Mouse (Mus musculus) left cerebral cortex, adult 9 months (tissue): ENCODE results near the gene Rnf157.
"Not testable (repeated sequence)": the region's sequence is repeated elsewhere in the genome, so short reads cannot be mapped to it uniquely, and the experiment has no call there.

Experiments used
- DNase-seq, 2 experiments: peaks; one replicate each; pipeline ENCODE4 v3.0.0; 2022; ENCODE audit warnings: low spot score in 2 of 2

Rnf157 gene

GRCm38 (mm10) chr11:116384171-116384570 is 28.7 kb downstream of the Rnf157 start:
- no peak for DNase-seq

GRCm38 (mm10) chr11:116383070-116383469 is 29.8 kb downstream of the Rnf157 start:
- not testable (repeated sequence) for DNase-seq

- DNase-seq: no peak
Observed at GRCm38 (mm10) chr11:116380767-116381166, 32.1 kb downstream of the Rnf157 start.

- DNase-seq: no peak
Observed at GRCm38 (mm10) chr11:116379530-116379929, 33.3 kb downstream of the Rnf157 start.

- DNase-seq: no peak
Observed at GRCm38 (mm10) chr11:116376945-116377661, 35.7 kb downstream of the Rnf157 start.

GRCm38 (mm10) chr11:116371894-116372450 is 40.9 kb downstream of the Rnf157 start:
- DNase-seq: no peak

- DNase-seq: no peak
Observed at GRCm38 (mm10) chr11:116369633-116370032, 43.2 kb downstream of the Rnf157 start.

- no peak for DNase-seq
Observed at GRCm38 (mm10) chr11:116369051-116369450, 43.8 kb downstream of the Rnf157 start.

- peak in 1 of 2 experiments; percentile 77 for DNase-seq
Observed at GRCm38 (mm10) chr11:116368116-116368515, 44.7 kb downstream of the Rnf157 start.

GRCm38 (mm10) chr11:116366647-116367046 is 46.2 kb downstream of the Rnf157 start:
- no peak for DNase-seq

GRCm38 (mm10) chr11:116366124-116366523 is 46.7 kb downstream of the Rnf157 start:
- no peak for DNase-seq

- DNase-seq: no peak
Observed at GRCm38 (mm10) chr11:116365432-116365831, 47.4 kb downstream of the Rnf157 start.

GRCm38 (mm10) chr11:116362015-116362414 is 50.8 kb downstream of the Rnf157 start:
- no peak for DNase-seq

GRCm38 (mm10) chr11:116360915-116361314 is 51.9 kb downstream of the Rnf157 start:
- not testable (repeated sequence) for DNase-seq

- no peak for DNase-seq
Observed at GRCm38 (mm10) chr11:116359652-116360051, 53.2 kb downstream of the Rnf157 start.

- no peak for DNase-seq
Observed at GRCm38 (mm10) chr11:116358926-116359637, 53.8 kb downstream of the Rnf157 start.

GRCm38 (mm10) chr11:116354521-116354920 is 58.3 kb downstream of the Rnf157 start:
- DNase-seq: no peak

- DNase-seq: no peak
Observed at GRCm38 (mm10) chr11:116353535-116353934, 59.3 kb downstream of the Rnf157 start.

- DNase-seq: no peak
Observed at GRCm38 (mm10) chr11:116351294-116351693, 61.5 kb downstream of the Rnf157 start.

GRCm38 (mm10) chr11:116347955-116348354 is 64.9 kb downstream of the Rnf157 start:
- DNase-seq: no peak

- no peak for DNase-seq
Observed at GRCm38 (mm10) chr11:116347012-116347411, 65.8 kb downstream of the Rnf157 start.

GRCm38 (mm10) chr11:116342069-116342791 is 70.6 kb downstream of the Rnf157 start:
- DNase-seq: no peak
